Mouse (Mus musculus): ENCODE data around the gene C1qtnf9.

DNA sequence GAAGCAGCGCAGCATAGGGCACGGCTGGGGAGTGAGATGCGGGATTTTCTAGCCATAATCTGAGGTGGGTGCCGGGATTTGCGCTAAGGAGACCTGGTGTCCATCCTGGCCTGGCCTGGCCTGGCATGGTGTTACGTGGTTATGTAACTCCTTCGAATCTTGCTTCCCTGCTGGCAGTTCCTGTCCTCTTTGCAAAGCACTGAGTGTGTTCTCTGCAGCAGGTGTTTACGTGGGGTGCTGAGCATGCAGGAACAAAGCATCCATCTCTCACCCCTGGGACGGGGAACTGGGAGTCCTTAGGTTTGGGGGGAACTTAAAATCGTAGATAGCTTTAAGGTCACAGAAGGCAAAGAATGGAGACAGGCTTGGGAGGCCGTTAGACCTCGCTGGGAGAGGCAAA, 28.3 kb upstream of the C1qtnf9 start:
- TF ChIP-seq POLR2A (IDR thresholded peaks at IDR 0.05; ENCODE audit: control insufficient read depth in 1 of 2, insufficient read depth in 1 of 2, low read depth in 1 of 2, low read length in 2 of 2, poor library complexity in 1 of 2) (no peak), NELFE (IDR thresholded peaks at IDR 0.05; ENCODE audit: low read depth, low read length) (no peak), CTCF (IDR thresholded peaks at IDR 0.05 in 2 of 3, conservative IDR thresholded peaks at IDR 0.05 in 1 of 3; ENCODE audit: control insufficient read depth in 1 of 3, insufficient read depth in 1 of 3, low read depth in 2 of 3, low read length in 3 of 3, poor library complexity in 1 of 3, severe bottlenecking in 1 of 3) (no peak), USF1 (IDR thresholded peaks at IDR 0.05; ENCODE audit: low read depth, low read length) (no peak)

Data from MEL (cell line).